Comparison of ENCODE assay signal across 12 mouse cellular contexts in the genomic region with DNA sequence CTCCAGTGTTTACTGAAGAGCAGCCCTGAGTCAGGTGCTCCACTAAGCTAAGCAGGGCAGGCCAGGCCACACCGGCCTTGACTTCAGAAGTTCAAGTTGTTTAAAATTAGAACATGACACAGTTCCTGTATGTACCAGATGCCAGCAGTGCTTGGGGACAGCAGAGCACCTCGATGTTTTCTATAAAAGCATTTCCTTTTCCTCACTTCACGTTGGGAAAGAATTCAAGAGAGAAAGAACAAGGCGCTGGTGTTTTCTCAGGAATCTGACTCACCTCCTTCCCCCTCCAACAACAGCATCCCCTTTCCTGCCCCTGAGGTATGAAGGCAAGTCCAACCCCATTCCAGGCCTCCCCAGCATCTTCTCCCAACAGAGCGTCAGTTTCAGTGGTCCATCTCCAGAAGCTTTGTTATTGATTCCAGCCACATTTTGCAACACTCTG.
DNase-seq lines count a peak whose midpoint lies in the region; ATAC-seq lines count a peak whose summit lies in the region.
"Had no signal": no experiment of that assay in that cellular context is flagged by ENCODE, and none has a peak within 500 bp of the region (broad histone marks: within the 10 kb centered on the region; RNA-seq: fewer than 3 reads in every experiment).

No protein-coding gene starts in this region.

- peak; percentile 8 for DNase-seq in gastrocnemius, adult 18-20 months (ENCODE audit: low spot score)
- no peak for DNase-seq in gastrocnemius, postnatal 25 days
- no peak for DNase-seq in limb, embryonic 10.5 days (ENCODE audit: low spot score)
- DNase-seq in urinary bladder, postnatal 36 days (ENCODE audit: low spot score in 2 of 2), result no peak
- no peak for DNase-seq in forebrain, embryonic 11.5 days (ENCODE audit: low spot score)
- DNase-seq: cerebellum, adult 11-12 months; kidney, postnatal 4 days; liver, postnatal 0 days; thymus, adult 2 months had no signal

- no peaks in the 10 kb centered on the region for H3K9me3 ChIP-seq in limb, embryonic 12.5 days
- H3K9me3 ChIP-seq in limb, embryonic 10.5 days (replicated peaks), result no peaks in the 10 kb centered on the region
- H3K9me3 ChIP-seq in heart, embryonic 13.5 days, result no peaks in the 10 kb centered on the region
- no peaks in the 10 kb centered on the region for H3K9me3 ChIP-seq in forebrain, embryonic 11.5 days (ENCODE audit: control insufficient read depth, low read length)

- H3K4me3 ChIP-seq in limb, embryonic 12.5 days (replicated peaks), result no peak overlapping the region
- no peak overlapping the region for H3K4me3 ChIP-seq in limb, embryonic 10.5 days
- no peak overlapping the region for H3K4me3 ChIP-seq in brown adipose tissue, adult 24 weeks (ENCODE audit: insufficient read depth, low read depth, low read length)
- H3K4me3 ChIP-seq in heart, embryonic 13.5 days, result no peak overlapping the region
- no peak overlapping the region for H3K4me3 ChIP-seq in forebrain, embryonic 11.5 days (ENCODE audit: low read depth, low read length)

- peaks cover 43% of the 10 kb centered on the region for H3K27me3 ChIP-seq in limb, embryonic 12.5 days
- peaks cover 55% of the 10 kb centered on the region for H3K27me3 ChIP-seq in limb, embryonic 10.5 days (ENCODE audit: low read depth, poor library complexity, severe bottlenecking)
- H3K27me3 ChIP-seq in heart, embryonic 13.5 days (replicated peaks), result peaks cover 48% of the 10 kb centered on the region
- no peaks in the 10 kb centered on the region for H3K27me3 ChIP-seq in forebrain, embryonic 11.5 days (ENCODE audit: control insufficient read depth, insufficient read depth, low read length)

- no peak overlapping the region for H3K4me2 ChIP-seq in limb, embryonic 12.5 days
- H3K4me2 ChIP-seq in heart, embryonic 13.5 days, result no peak overlapping the region
- no peak overlapping the region for H3K4me2 ChIP-seq in forebrain, embryonic 11.5 days (ENCODE audit: low read depth, low read length, severe bottlenecking)

- H3K4me1 ChIP-seq in limb, embryonic 12.5 days (replicated peaks), result peaks cover 22% of the 10 kb centered on the region
- H3K4me1 ChIP-seq in limb, embryonic 10.5 days, result peaks cover 22% of the 10 kb centered on the region
- peaks cover 4% of the 10 kb centered on the region for H3K4me1 ChIP-seq in brown adipose tissue, adult 24 weeks (ENCODE audit: control insufficient read depth, insufficient read depth, insufficient read length, low read length)
- peaks cover 28% of the 10 kb centered on the region for H3K4me1 ChIP-seq in heart, embryonic 13.5 days
- no peaks in the 10 kb centered on the region for H3K4me1 ChIP-seq in forebrain, embryonic 11.5 days (replicated peaks; ENCODE audit: control insufficient read depth, insufficient read depth, low read length)

- ATAC-seq in limb, embryonic 12.5 days (ENCODE audit: insufficient number of reproducible peaks, insufficient read depth, low FRiP score, low TSS enrichment, low read depth), result no peak
- ATAC-seq in heart, embryonic 13.5 days (ENCODE audit: extremely low read depth, insufficient number of reproducible peaks, low FRiP score, low TSS enrichment), result no peak
- no peak for ATAC-seq in forebrain, embryonic 11.5 days (replicated peaks; ENCODE audit: low FRiP score)
- ATAC-seq: liver, postnatal 0 days had no signal

- H3K27ac ChIP-seq in limb, embryonic 12.5 days, result 0 out of 2 replicates have a peak overlapping the region, but pooled peaks have one; percentile 12
- H3K27ac ChIP-seq in limb, embryonic 10.5 days, result no peak overlapping the region
- H3K27ac ChIP-seq in brown adipose tissue, adult 24 weeks (replicated peaks; ENCODE audit: low read depth, low read length), result peak overlapping the region; percentile 28; the same call in 1 of the 2 replicates
- peak overlapping the region; percentile 61 for H3K27ac ChIP-seq in heart, embryonic 13.5 days (replicated peaks)
- H3K27ac ChIP-seq in forebrain, embryonic 11.5 days (ENCODE audit: low read depth, low read length), result no peak overlapping the region

- 44% methylated on average over 5 of the region's 5 CpGs for WGBS in limb, embryonic 12.5 days
- WGBS in limb, embryonic 10.5 days, result 66% methylated on average over 5 of the region's 5 CpGs
- WGBS in heart, embryonic 13.5 days, result 25% methylated on average over 5 of the region's 5 CpGs
- 70% methylated on average over 5 of the region's 5 CpGs for WGBS in forebrain, embryonic 11.5 days

- H3K9ac ChIP-seq in limb, embryonic 12.5 days (replicated peaks), result no peak overlapping the region
- 0 out of 2 replicates have a peak overlapping the region, but pooled peaks have one; percentile 6 for H3K9ac ChIP-seq in heart, embryonic 13.5 days
- no peak overlapping the region for H3K9ac ChIP-seq in forebrain, embryonic 11.5 days (ENCODE audit: low read length)
- H3K9ac ChIP-seq: liver, postnatal 0 days had no signal

- no peaks in the 10 kb centered on the region for H3K36me3 ChIP-seq in limb, embryonic 12.5 days
- H3K36me3 ChIP-seq in limb, embryonic 10.5 days, result no peaks in the 10 kb centered on the region
- H3K36me3 ChIP-seq in heart, embryonic 13.5 days, result no peaks in the 10 kb centered on the region
- H3K36me3 ChIP-seq in forebrain, embryonic 11.5 days (ENCODE audit: control insufficient read depth, insufficient read depth, low read length), result no peaks in the 10 kb centered on the region

Comparison
In these comparisons a context has a peak if more than half of its experiments do, and no peak if none do; other contexts are left out.
1. H3K27ac ChIP-seq: peak in limb, embryonic 12.5 days (single experiment), brown adipose tissue, adult 24 weeks (single experiment) and heart, embryonic 13.5 days (single experiment); none in limb, embryonic 10.5 days (single experiment) and forebrain, embryonic 11.5 days (single experiment).